Mouse (Mus musculus): ENCODE data around the gene Gm9736. TPM values are rescaled to one million over a fixed set of nuclear protein-coding genes. Genes with fewer than 3 reads are reported as not detected.
"Not testable (repeated sequence)": the region's sequence is repeated elsewhere in the genome, so short reads cannot be mapped to it uniquely, and the experiment has no call there.

The Gm9736 gene
- polyA plus RNA-seq, 1 experiment from 2014 or later: not detected

DNA sequence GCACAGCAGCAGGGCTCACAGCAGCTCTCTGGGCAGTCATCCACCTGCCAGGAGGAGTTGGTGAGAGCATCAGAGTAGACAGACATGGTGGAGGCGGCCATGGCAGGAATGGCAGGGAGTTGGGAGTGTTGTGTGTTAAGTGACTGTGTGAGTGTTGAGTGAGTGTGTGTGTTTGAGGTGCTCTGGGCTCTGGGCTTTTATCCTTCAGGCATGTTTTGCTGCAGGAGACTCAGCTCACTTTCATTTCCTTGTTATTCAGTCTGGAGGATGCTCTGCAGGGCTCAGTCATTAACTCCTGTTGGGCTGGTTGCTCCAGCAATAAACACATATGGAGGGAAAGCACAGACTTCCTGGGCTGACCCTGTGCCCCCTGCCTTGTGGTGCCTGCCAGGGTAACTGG, 31.3 kb upstream of the Gm9736 start, which contains the start of gene Gm3250:
TSS of gene Gm3250 (minus strand) at position 101 of the 400 bp plus-strand sequence.
- not testable (repeated sequence) for H3K4me3 ChIP-seq (ENCODE audit: low read depth, low read length); H3K9ac ChIP-seq (replicated peaks; ENCODE audit: low read depth, low read length); H3K4me2 ChIP-seq (replicated peaks; ENCODE audit: low read depth, low read length); H3K27me3 ChIP-seq (ENCODE audit: control insufficient read depth, insufficient read depth, low read length); H3K9me3 ChIP-seq (ENCODE audit: control insufficient read depth, low read depth, low read length); H3K4me1 ChIP-seq (ENCODE audit: control insufficient read depth, insufficient read depth, low read length); ATAC-seq (ENCODE audit: insufficient number of reproducible peaks, insufficient read depth, low FRiP score, low read depth); H3K36me3 ChIP-seq (ENCODE audit: control insufficient read depth, insufficient read depth, low read length); H3K27ac ChIP-seq (ENCODE audit: low read length)
- no CpG with 5 or more reads among the region's 1 CpGs for WGBS

DNA sequence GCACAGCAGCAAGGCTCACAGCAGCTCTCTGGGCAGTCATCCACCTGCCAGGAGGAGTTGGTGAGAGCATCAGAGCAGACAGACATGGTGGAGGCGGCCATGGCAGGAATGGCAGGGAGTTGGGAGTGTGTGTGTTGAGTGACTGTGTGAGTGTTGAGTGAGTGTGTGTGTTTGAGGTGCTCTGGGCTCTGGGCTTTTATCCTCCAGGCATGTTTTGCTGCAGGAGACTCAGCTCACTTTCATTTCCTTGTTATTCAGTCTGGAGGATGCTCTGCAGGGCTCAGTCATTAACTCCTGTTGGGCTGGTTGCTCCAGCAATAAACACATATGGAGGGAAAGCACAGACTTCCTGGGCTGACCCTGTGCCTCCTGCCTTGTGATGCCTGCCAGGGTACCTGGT, 25.7 kb upstream of the Gm9736 start, which contains the start of gene Gm7138:
TSS of gene Gm7138 (minus strand) at position 101 of the 400 bp plus-strand sequence.
- H3K9ac ChIP-seq (replicated peaks; ENCODE audit: low read depth, low read length); ATAC-seq (ENCODE audit: insufficient number of reproducible peaks, insufficient read depth, low FRiP score, low read depth); H3K4me1 ChIP-seq (ENCODE audit: control insufficient read depth, insufficient read depth, low read length); H3K27me3 ChIP-seq (ENCODE audit: control insufficient read depth, insufficient read depth, low read length); H3K4me2 ChIP-seq (replicated peaks; ENCODE audit: low read depth, low read length); H3K36me3 ChIP-seq (ENCODE audit: control insufficient read depth, insufficient read depth, low read length); H3K27ac ChIP-seq (ENCODE audit: low read length); H3K4me3 ChIP-seq (ENCODE audit: low read depth, low read length); H3K9me3 ChIP-seq (ENCODE audit: control insufficient read depth, low read depth, low read length): not testable (repeated sequence)
- WGBS: 62% methylated on average over 1 of the region's 1 CpGs

DNA sequence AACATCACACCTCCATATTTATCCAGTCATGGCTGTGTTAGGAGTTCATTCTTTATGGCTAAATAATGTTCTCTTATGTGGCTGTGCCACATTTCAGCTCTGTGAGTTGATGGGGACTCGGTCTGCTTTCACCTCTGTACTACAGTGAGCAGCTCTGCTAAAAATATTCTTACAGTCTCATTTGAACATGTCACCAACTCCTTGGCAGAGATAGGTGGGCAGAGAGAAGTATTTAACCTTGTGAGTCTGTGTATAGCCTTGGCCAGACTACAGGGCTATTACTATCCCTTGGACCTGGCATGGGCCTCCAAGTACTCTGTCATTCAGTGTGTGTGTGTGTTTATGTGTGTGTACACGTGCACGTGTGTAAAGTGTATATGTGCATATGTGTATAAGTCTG, 21.0 kb upstream of the Gm9736 start:
- H3K4me2 ChIP-seq (replicated peaks; ENCODE audit: low read depth, low read length); H3K36me3 ChIP-seq (ENCODE audit: control insufficient read depth, insufficient read depth, low read length); H3K4me3 ChIP-seq (ENCODE audit: low read depth, low read length); H3K27me3 ChIP-seq (ENCODE audit: control insufficient read depth, insufficient read depth, low read length); ATAC-seq (ENCODE audit: insufficient number of reproducible peaks, insufficient read depth, low FRiP score, low read depth); H3K4me1 ChIP-seq (ENCODE audit: control insufficient read depth, insufficient read depth, low read length); H3K9me3 ChIP-seq (ENCODE audit: control insufficient read depth, low read depth, low read length); H3K9ac ChIP-seq (replicated peaks; ENCODE audit: low read depth, low read length); H3K27ac ChIP-seq (ENCODE audit: low read length): not testable (repeated sequence)
- 91% methylated on average over 1 of the region's 3 CpGs for WGBS

DNA sequence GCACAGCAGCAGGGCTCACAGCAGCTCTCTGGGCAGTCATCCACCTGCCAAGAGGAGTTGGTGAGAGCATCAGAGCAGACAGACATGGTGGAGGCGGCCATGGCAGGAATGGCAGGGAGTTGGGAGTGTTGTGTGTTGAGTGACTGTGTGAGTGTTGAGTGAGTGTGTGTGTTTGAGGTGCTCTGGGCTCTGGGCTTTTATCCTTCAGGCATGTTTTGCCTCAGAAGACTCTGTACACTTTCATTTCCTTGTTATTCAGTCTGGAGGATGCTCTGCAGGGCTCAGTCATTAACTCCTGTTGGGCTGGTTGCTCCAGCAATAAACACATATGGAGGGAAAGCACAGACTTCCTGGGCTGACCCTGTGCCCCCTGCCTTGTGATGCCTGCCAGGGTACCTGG, 20.1 kb upstream of the Gm9736 start, which contains the start of gene Gm3238:
TSS of gene Gm3238 (minus strand) at position 101 of the 400 bp plus-strand sequence.
- 57% methylated on average over 1 of the region's 1 CpGs for WGBS
- not testable (repeated sequence) for ATAC-seq (ENCODE audit: insufficient number of reproducible peaks, insufficient read depth, low FRiP score, low read depth)

DNA sequence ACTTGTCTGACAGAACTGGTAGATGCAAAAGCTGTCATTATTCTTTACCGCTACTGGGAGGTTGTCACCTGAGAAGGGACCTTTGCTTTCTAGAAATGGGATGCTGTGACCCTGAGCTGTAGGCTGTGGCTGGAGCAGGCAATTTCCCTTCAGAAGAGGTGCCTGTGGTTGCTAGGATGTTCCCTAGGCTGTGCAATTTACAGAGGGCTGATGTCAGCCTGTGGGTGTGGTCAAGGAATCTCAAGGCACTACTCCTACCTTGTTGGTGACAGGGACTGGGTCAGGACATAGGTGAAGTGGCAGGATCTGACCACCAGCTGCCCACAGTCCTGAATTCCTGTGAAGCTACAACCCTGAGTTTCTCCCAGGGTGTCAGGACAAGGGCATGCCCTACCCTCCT, 18.6 kb upstream of the Gm9736 start:
- WGBS: 56% methylated on average over 1 of the region's 1 CpGs
- Histone ChIP-seq H3K4me1 (ENCODE audit: control insufficient read depth, insufficient read depth, low read length) (no peaks in the 10 kb centered on the region), H3K9ac (replicated peaks; ENCODE audit: low read depth, low read length) (no peak overlapping the region), H3K27ac (ENCODE audit: low read length) (no peak overlapping the region), H3K4me3 (ENCODE audit: low read depth, low read length) (no peak overlapping the region), H3K36me3 (ENCODE audit: control insufficient read depth, insufficient read depth, low read length) (no peaks in the 10 kb centered on the region), H3K9me3 (ENCODE audit: control insufficient read depth, low read depth, low read length) (no peaks in the 10 kb centered on the region), H3K27me3 (ENCODE audit: control insufficient read depth, insufficient read depth, low read length) (no peaks in the 10 kb centered on the region), H3K4me2 (replicated peaks; ENCODE audit: low read depth, low read length) (no peak overlapping the region)
- ATAC-seq (ENCODE audit: insufficient number of reproducible peaks, insufficient read depth, low FRiP score, low read depth): no peak

More for the DNA sequence above, 20.1 kb upstream of the Gm9736 start, which contains the start of gene Gm3238:
- H3K27me3 ChIP-seq (ENCODE audit: control insufficient read depth, insufficient read depth, low read length); H3K4me3 ChIP-seq (ENCODE audit: low read depth, low read length); H3K4me1 ChIP-seq (ENCODE audit: control insufficient read depth, insufficient read depth, low read length); H3K36me3 ChIP-seq (ENCODE audit: control insufficient read depth, insufficient read depth, low read length); H3K9ac ChIP-seq (replicated peaks; ENCODE audit: low read depth, low read length); H3K4me2 ChIP-seq (replicated peaks; ENCODE audit: low read depth, low read length); H3K9me3 ChIP-seq (ENCODE audit: control insufficient read depth, low read depth, low read length); H3K27ac ChIP-seq (ENCODE audit: low read length): not testable (repeated sequence)

DNA sequence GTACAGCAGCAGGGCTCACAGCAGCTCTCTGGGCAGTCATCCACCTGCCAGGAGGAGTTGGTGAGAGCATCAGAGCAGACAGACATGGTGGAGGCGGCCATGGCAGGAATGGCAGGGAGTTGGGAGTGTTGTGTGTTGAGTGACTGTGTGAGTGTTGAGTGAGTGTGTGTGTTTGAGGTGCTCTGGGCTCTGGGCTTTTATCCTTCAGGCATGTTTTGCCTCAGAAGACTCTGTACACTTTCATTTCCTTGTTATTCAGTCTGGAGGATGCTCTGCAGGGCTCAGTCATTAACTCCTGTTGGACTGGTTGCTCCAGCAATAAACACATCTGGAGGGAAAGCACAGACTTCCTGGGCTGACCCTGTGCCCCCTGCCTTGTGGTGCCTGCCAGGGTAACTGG, 8.4 kb upstream of the Gm9736 start, which contains the start of gene Gm3233:
TSS of gene Gm3233 (minus strand) at position 101 of the 400 bp plus-strand sequence.
- H3K27ac ChIP-seq (ENCODE audit: low read length); H3K4me2 ChIP-seq (replicated peaks; ENCODE audit: low read depth, low read length); ATAC-seq (ENCODE audit: insufficient number of reproducible peaks, insufficient read depth, low FRiP score, low read depth); H3K4me3 ChIP-seq (ENCODE audit: low read depth, low read length); H3K9me3 ChIP-seq (ENCODE audit: control insufficient read depth, low read depth, low read length); H3K27me3 ChIP-seq (ENCODE audit: control insufficient read depth, insufficient read depth, low read length); H3K4me1 ChIP-seq (ENCODE audit: control insufficient read depth, insufficient read depth, low read length); H3K36me3 ChIP-seq (ENCODE audit: control insufficient read depth, insufficient read depth, low read length); H3K9ac ChIP-seq (replicated peaks; ENCODE audit: low read depth, low read length): not testable (repeated sequence)
- no CpG with 5 or more reads among the region's 1 CpGs for WGBS

DNA sequence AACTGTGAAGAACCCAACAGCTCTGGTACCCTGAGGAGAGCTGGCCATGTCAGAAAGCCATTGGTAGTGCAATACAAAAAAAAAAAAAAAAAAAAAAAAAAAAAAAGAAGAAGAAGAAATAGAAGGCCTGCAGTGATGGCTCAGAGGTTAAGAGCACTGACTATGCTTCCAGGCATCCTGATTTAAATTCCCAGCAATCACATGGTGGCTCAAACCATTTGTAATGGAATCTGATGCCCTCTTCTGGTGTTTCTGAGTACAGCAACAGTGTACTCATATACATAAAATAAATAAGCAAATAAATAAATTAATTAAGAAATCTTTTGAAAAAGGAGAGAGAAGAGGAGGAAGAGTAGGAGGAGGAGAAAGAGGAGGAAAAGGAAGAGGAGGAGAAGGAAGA, 2.3 kb upstream of the Gm9736 start:
- no peak overlapping the region for H3K9ac ChIP-seq (replicated peaks; ENCODE audit: low read depth, low read length)
- H3K36me3 ChIP-seq (ENCODE audit: control insufficient read depth, insufficient read depth, low read length): no peaks in the 10 kb centered on the region
- no peak overlapping the region for H3K4me3 ChIP-seq (ENCODE audit: low read depth, low read length)
- no peaks in the 10 kb centered on the region for H3K9me3 ChIP-seq (ENCODE audit: control insufficient read depth, low read depth, low read length)
- no peaks in the 10 kb centered on the region for H3K4me1 ChIP-seq (ENCODE audit: control insufficient read depth, insufficient read depth, low read length)
- H3K27ac ChIP-seq (ENCODE audit: low read length): no peak overlapping the region
- no peak for ATAC-seq (ENCODE audit: insufficient number of reproducible peaks, insufficient read depth, low FRiP score, low read depth)
- no peaks in the 10 kb centered on the region for H3K27me3 ChIP-seq (ENCODE audit: control insufficient read depth, insufficient read depth, low read length)
- no peak overlapping the region for H3K4me2 ChIP-seq (replicated peaks; ENCODE audit: low read depth, low read length)

DNA sequence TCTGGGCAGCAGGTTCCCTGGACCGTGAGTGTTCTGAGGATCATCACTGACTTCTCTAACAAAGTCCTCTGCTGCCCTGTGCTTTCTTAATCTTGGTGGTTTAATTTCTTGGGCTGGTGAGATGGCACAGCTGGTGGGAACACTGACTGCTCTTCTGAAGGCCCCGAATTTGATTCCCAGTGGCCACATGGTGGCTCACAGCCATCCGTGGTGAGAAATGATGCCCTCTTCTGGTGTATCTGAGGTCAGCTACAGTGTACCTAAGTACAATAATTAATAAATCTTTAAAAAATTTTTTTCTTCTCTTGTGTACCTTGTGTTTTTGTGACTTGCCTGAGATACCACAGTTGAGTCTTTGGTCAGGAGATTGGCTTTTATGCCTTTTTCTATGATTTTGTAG, 1.2 kb upstream of the Gm9736 start:
- H3K9me3 ChIP-seq (ENCODE audit: control insufficient read depth, low read depth, low read length); H3K4me3 ChIP-seq (ENCODE audit: low read depth, low read length); H3K9ac ChIP-seq (replicated peaks; ENCODE audit: low read depth, low read length); H3K27me3 ChIP-seq (ENCODE audit: control insufficient read depth, insufficient read depth, low read length); H3K36me3 ChIP-seq (ENCODE audit: control insufficient read depth, insufficient read depth, low read length); ATAC-seq (ENCODE audit: insufficient number of reproducible peaks, insufficient read depth, low FRiP score, low read depth); H3K27ac ChIP-seq (ENCODE audit: low read length); H3K4me1 ChIP-seq (ENCODE audit: control insufficient read depth, insufficient read depth, low read length); H3K4me2 ChIP-seq (replicated peaks; ENCODE audit: low read depth, low read length): not testable (repeated sequence)
- 59% methylated on average over 3 of the region's 3 CpGs for WGBS

DNA sequence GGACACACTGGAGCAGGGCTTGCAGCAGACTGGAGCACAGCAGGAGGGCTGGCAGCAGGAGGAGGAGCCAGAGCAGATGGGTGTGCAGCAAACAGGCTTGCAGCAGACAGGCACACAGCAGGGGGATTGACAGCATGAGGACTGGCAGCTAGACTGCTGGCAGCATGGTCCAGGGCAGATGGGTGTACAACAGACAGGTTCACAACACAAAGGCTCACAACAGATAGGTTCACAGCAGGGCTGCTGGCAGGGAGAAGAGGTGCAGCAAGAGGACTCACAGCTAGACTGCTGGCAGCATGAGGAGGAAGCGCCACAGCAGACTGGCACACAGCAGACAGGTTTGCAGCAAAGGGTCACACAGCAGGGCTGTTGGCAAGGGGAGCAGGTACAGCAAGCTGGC, 468 bp downstream of the Gm9736 start:
- not testable (repeated sequence) for H3K9ac ChIP-seq (replicated peaks; ENCODE audit: low read depth, low read length); H3K27me3 ChIP-seq (ENCODE audit: control insufficient read depth, insufficient read depth, low read length); H3K4me2 ChIP-seq (replicated peaks; ENCODE audit: low read depth, low read length)

More for the DNA sequence above, 468 bp downstream of the Gm9736 start:
- H3K4me3 ChIP-seq (ENCODE audit: low read depth, low read length); H3K27ac ChIP-seq (ENCODE audit: low read length); H3K9me3 ChIP-seq (ENCODE audit: control insufficient read depth, low read depth, low read length); H3K36me3 ChIP-seq (ENCODE audit: control insufficient read depth, insufficient read depth, low read length); H3K4me1 ChIP-seq (ENCODE audit: control insufficient read depth, insufficient read depth, low read length); ATAC-seq (ENCODE audit: insufficient number of reproducible peaks, insufficient read depth, low FRiP score, low read depth): not testable (repeated sequence)
- WGBS: 79% methylated on average over 1 of the region's 1 CpGs

All from stomach, embryonic 14.5 days (tissue).